Mouse (Mus musculus) ES-E14 (cell line): ENCODE data around the gene C2cd3.

ENCODE experiments used
- CHD2 ChIP-seq: IDR thresholded peaks from 2 replicates; pipeline ENCODE4 v1.6.1; 2014; ENCODE audit warnings: mild to moderate bottlenecking, low read depth, low read length, inconsistent platforms
- HCFC1 ChIP-seq: IDR thresholded peaks from 2 replicates; pipeline ENCODE4 v1.6.1; 2012; ENCODE audit warnings: low read length, inconsistent platforms, borderline replicate concordance; ENCODE audit not compliant: insufficient read depth
- ZC3H11A ChIP-seq: IDR thresholded peaks from 2 replicates; pipeline ENCODE4 v1.6.1; 2012; ENCODE audit warnings: low read depth, mild to moderate bottlenecking, inconsistent platforms, low read length, borderline replicate concordance
- ZNF384 ChIP-seq: IDR thresholded peaks from 2 replicates; pipeline ENCODE4 v1.6.1; 2012; ENCODE audit warnings: low read depth, low read length, inconsistent platforms

GRCm38 (mm10) chr7:100469502-100469901 is 97.5 kb downstream of the C2cd3 start:
- TF ChIP-seq ZNF384 (no peak), HCFC1 (no peak), ZC3H11A (no peak), CHD2 (no peak)
